Mouse (Mus musculus) CH12.LX (cell line): Measurements from ENCODE around the gene Nucb1. TPM values are rescaled to one million over a fixed set of nuclear protein-coding genes. Genes with fewer than 3 reads are reported as not detected.

ENCODE experiments used
- DNase-seq: peaks from one replicate; pipeline ENCODE4 v3.0.0-alpha.2; 2013; ENCODE audit errors: extremely low read depth
- H3K27ac ChIP-seq: 2 replicates; pipeline ENCODE4 v1.5.1; 2012; ENCODE audit warnings: low read depth, mild to moderate bottlenecking, control low read depth, moderate library complexity; ENCODE audit not compliant: insufficient read depth
- H3K27me3 ChIP-seq: replicated peaks from 2 replicates; pipeline ENCODE3; 2012; ENCODE audit warnings: inconsistent platforms
- H3K36me3 ChIP-seq, 2 experiments: replicated peaks in 1 of 2; 2 replicates each; pipeline versions ENCODE3 to v1.6.1; 2012; ENCODE audit warnings: inconsistent platforms in 1 of 2, low read length in 1 of 2, mild to moderate bottlenecking in 1 of 2, mixed read lengths in 1 of 2, moderate library complexity in 1 of 2; ENCODE audit not compliant: control insufficient read depth in 1 of 2, insufficient read depth in 1 of 2
- H3K4me1 ChIP-seq, 2 experiments: 2 replicates each; pipeline ENCODE4 v1.6.1; 2012; ENCODE audit warnings: inconsistent platforms in 1 of 2, moderate library complexity in 1 of 2; ENCODE audit not compliant: insufficient read depth in 2 of 2, control insufficient read depth in 1 of 2
- H3K4me2 ChIP-seq: 2 replicates; pipeline ENCODE4 v1.6.1; 2012; ENCODE audit warnings: low read depth, mild to moderate bottlenecking, control low read depth; ENCODE audit not compliant: poor library complexity, insufficient read depth, severe bottlenecking
- H3K4me3 ChIP-seq, 3 experiments: fragments of 150-350 bp in 1 of 3; sonication (generic) in 1 of 3; replicated peaks in 1 of 3; 2 replicates each; pipeline versions ENCODE3 to v1.5.1; 2011 to 2012; ENCODE audit warnings: low read depth in 2 of 3, low read length in 2 of 3, mild to moderate bottlenecking in 2 of 3, moderate library complexity in 2 of 3, control low read depth in 1 of 3, improper control_type of control experiment in 1 of 3, inconsistent platforms in 1 of 3, mixed read lengths in 1 of 3; ENCODE audit not compliant: poor library complexity in 1 of 3
- H3K79me2 ChIP-seq: replicated peaks from 2 replicates; pipeline ENCODE4 v1.6.1; 2012; ENCODE audit warnings: mild to moderate bottlenecking, moderate library complexity; ENCODE audit not compliant: control insufficient read depth, poor library complexity, insufficient read depth, severe bottlenecking; ENCODE audit errors: extremely low read depth
- H3K9ac ChIP-seq: 2 replicates; pipeline ENCODE4 v1.6.1; 2012; ENCODE audit warnings: low read depth, mild to moderate bottlenecking, control low read depth, moderate library complexity; ENCODE audit not compliant: insufficient read depth
- H3K9me3 ChIP-seq: replicated peaks from 2 replicates; pipeline ENCODE3; 2012; ENCODE audit warnings: low read length, inconsistent platforms, mixed read lengths
- BHLHE40 ChIP-seq: IDR thresholded peaks from 2 replicates; pipeline ENCODE4 v1.6.1; 2011; ENCODE audit warnings: mild to moderate bottlenecking, low read depth, low read length, improper control_type of control experiment
- CTCF ChIP-seq, 2 experiments: IDR thresholded peaks in 1 of 2; conservative IDR thresholded peaks in 1 of 2; 2 replicates each; pipeline ENCODE4 v1.5.1; 2011 to 2012; ENCODE audit warnings: low read depth in 2 of 2, low read length in 2 of 2, improper control_type of control experiment in 1 of 2, inconsistent platforms in 1 of 2, mild to moderate bottlenecking in 1 of 2, moderate library complexity in 1 of 2
- E2F4 ChIP-seq: IDR thresholded peaks from 2 replicates; pipeline ENCODE4 v1.6.1; 2011; ENCODE audit warnings: low read depth, low read length, improper control_type of control experiment; ENCODE audit not compliant: insufficient replicate concordance
- ELF1 ChIP-seq: IDR thresholded peaks from 2 replicates; pipeline ENCODE4 v1.6.1; 2014; ENCODE audit warnings: low read depth, mild to moderate bottlenecking, inconsistent platforms, low read length, improper control_type of control experiment
- ETS1 ChIP-seq: conservative IDR thresholded peaks from 2 replicates; pipeline ENCODE4 v1.6.1; 2012; ENCODE audit warnings: low read depth, mild to moderate bottlenecking, inconsistent platforms, low read length, improper control_type of control experiment, moderate library complexity
- GABPA ChIP-seq: IDR thresholded peaks from 2 replicates; pipeline ENCODE4 v1.6.1; 2012; ENCODE audit warnings: low read depth, low read length, improper control_type of control experiment, inconsistent platforms; ENCODE audit not compliant: insufficient replicate concordance
- HCFC1 ChIP-seq: IDR thresholded peaks from 2 replicates; pipeline ENCODE4 v1.6.1; 2012; ENCODE audit warnings: low read depth, mild to moderate bottlenecking, inconsistent platforms, low read length, improper control_type of control experiment
- MAFK ChIP-seq: IDR thresholded peaks from 2 replicates; pipeline ENCODE4 v1.6.1; 2011; ENCODE audit warnings: low read length, improper control_type of control experiment; ENCODE audit not compliant: insufficient replicate concordance
- MAX ChIP-seq: IDR thresholded peaks from 2 replicates; pipeline ENCODE4 v1.6.1; 2011; ENCODE audit warnings: low read length, improper control_type of control experiment
- MEF2A ChIP-seq: IDR thresholded peaks from 2 replicates; pipeline ENCODE4 v1.6.1; 2014; ENCODE audit warnings: low read depth, mild to moderate bottlenecking, inconsistent platforms, low read length, improper control_type of control experiment, borderline replicate concordance
- MXI1 ChIP-seq: IDR thresholded peaks from 2 replicates; pipeline ENCODE4 v1.6.1; 2011; ENCODE audit warnings: mild to moderate bottlenecking, low read depth, low read length, improper control_type of control experiment
- NRF1 ChIP-seq: IDR thresholded peaks from 2 replicates; pipeline ENCODE4 v1.6.1; 2014; ENCODE audit warnings: low read depth, mild to moderate bottlenecking, inconsistent platforms, low read length, improper control_type of control experiment, moderate library complexity
- POLR2A ChIP-seq: IDR thresholded peaks from 2 replicates; pipeline ENCODE4 v1.6.1; 2011; ENCODE audit warnings: low read depth, mild to moderate bottlenecking, improper control_type of control experiment, low read length
- POLR2AphosphoS2 ChIP-seq: IDR thresholded peaks from 2 replicates; pipeline ENCODE4 v1.6.1; 2011; ENCODE audit warnings: low read depth, low read length, improper control_type of control experiment
- SIN3A ChIP-seq: IDR thresholded peaks from 2 replicates; pipeline ENCODE4 v1.6.1; 2012; ENCODE audit warnings: low read length, improper control_type of control experiment, inconsistent platforms
- USF2 ChIP-seq: conservative IDR thresholded peaks from 2 replicates; pipeline ENCODE4 v1.6.1; 2011; ENCODE audit warnings: low read depth, low read length, improper control_type of control experiment
- ZMIZ1 ChIP-seq: IDR thresholded peaks from 2 replicates; pipeline ENCODE4 v1.6.1; 2012; ENCODE audit warnings: low read depth, mild to moderate bottlenecking, inconsistent platforms, low read length, improper control_type of control experiment
- ZNF384 ChIP-seq: IDR thresholded peaks from 2 replicates; pipeline ENCODE4 v1.6.1; 2012; ENCODE audit warnings: low read depth, low read length, improper control_type of control experiment, inconsistent platforms
- dilution Hi-C: fragments of 300-500 bp; cut with MboI; formaldehyde crosslinking; loops from 2 replicates; pipeline ENCODE4 v1.14.3; 2020; ENCODE audit warnings: low sequenced_read_pairs; ENCODE audit not compliant: extremely low pct_unique_long_range_greater_than_20kb, extremely low pct_ligation_motif_present
- in situ Hi-C: fragments of 300-500 bp; cut with MboI; formaldehyde crosslinking; loops from 3 replicates; pipeline ENCODE4 v1.14.3; 2019; ENCODE audit warnings: low sequenced_read_pairs, low pct_ligation_motif_present, low pct_unique_long_range_greater_than_20kb, mixed read lengths
- polyA plus RNA-seq: library from polyadenylated mRNA; unstranded; fragments of >175 nt; gene quantifications from 2 replicates; pipeline ENCODE4 v1.2.1, GENCODE M21; 2012; ENCODE audit warnings: low read depth; ENCODE audit not compliant: insufficient read length
- total RNA-seq, 2 experiments: library from RNA; depleted of rRNA; stranded (reverse); fragments of 300-350 nt in 1 of 2; fragments of >200 nt in 1 of 2; gene quantifications; 2 replicates each; pipeline ENCODE4 v1.2.3; 2012 to 2014

Nucb1 gene
- total and polyA plus RNA-seq, 3 experiments = 40.8 to 90.4 (median 83.4) TPM

- Histone ChIP-seq H3K27ac (no peak overlapping the region), H3K9me3 (no peaks in the 10 kb centered on the region), H3K4me1 (peaks cover 2 to 16% of the 10 kb centered on the region in 2 experiments), H3K27me3 (no peaks in the 10 kb centered on the region), H3K4me3 (no peak overlapping the region), H3K36me3 (peaks cover 35 to 64% of the 10 kb centered on the region in 2 experiments), H3K79me2 (no peaks in the 10 kb centered on the region), H3K9ac (no peak overlapping the region), H3K4me2 (no peak overlapping the region)
- no peak for DNase-seq
- TF ChIP-seq USF2 (no peak), HCFC1 (peak; percentile 61)
- dilution Hi-C loops = no loop called here
- in situ Hi-C loops = no loop called here
Measured at GRCm38 (mm10) chr7:45446589-45446988, 63.6 kb downstream of the Nucb1 start.

GRCm38 (mm10) chr7:45443526-45444420, 66.4 kb downstream of the Nucb1 start:
- in situ Hi-C loops = no loop called here
- H3K27ac ChIP-seq = no peak overlapping the region
- TF ChIP-seq MXI1 = no peak
- TF ChIP-seq MAX = no peak
- TF ChIP-seq POLR2AphosphoS2 = no peak
- TF ChIP-seq E2F4 = no peak
- TF ChIP-seq POLR2A = no peak
- no peak for TF ChIP-seq SIN3A
- TF ChIP-seq GABPA = no peak
- no peak for TF ChIP-seq CTCF (conservative IDR thresholded peaks at IDR 0.05 in 1 of 2, IDR thresholded peaks at IDR 0.05 in 1 of 2; ENCODE audit: low read depth in 2 of 2, low read length in 2 of 2)
- TF ChIP-seq ZNF384 = no peak
- no peak for TF ChIP-seq BHLHE40
- TF ChIP-seq USF2 = no peak
- TF ChIP-seq NRF1 = no peak
- TF ChIP-seq ZMIZ1 = no peak
- TF ChIP-seq ETS1 = no peak
- TF ChIP-seq MAFK = no peak
- no peak for TF ChIP-seq ELF1
- TF ChIP-seq MEF2A = no peak
- no peak overlapping the region for H3K4me3 ChIP-seq
- H3K4me1 ChIP-seq = peaks cover 2 to 13% of the 10 kb centered on the region in 2 experiments; a peak in 3 of 4 replicates
- H3K4me2 ChIP-seq = no peak overlapping the region
- no peaks in the 10 kb centered on the region for H3K9me3 ChIP-seq
- no peaks in the 10 kb centered on the region for H3K27me3 ChIP-seq
- dilution Hi-C loops = no loop called here
- no peak overlapping the region for H3K9ac ChIP-seq
- H3K79me2 ChIP-seq = no peaks in the 10 kb centered on the region
- H3K36me3 ChIP-seq = peaks cover 35 to 73% of the 10 kb centered on the region in 2 experiments
- DNase-seq = no peak

Other genes starting within 250 kb of the Nucb1 start
Only the 20 nearest of the 34 such genes appear.
- 197 and 229 TPM in 2 replicates for gene Snrnp70, start 114.7 kb downstream of the Nucb1 start, total RNA-seq (2012; rRNA removed)
- 182 and 212 TPM in 2 replicates for gene Snrnp70, start 114.7 kb downstream of the Nucb1 start, total RNA-seq (2014; rRNA removed)
- gene Snrnp70, start 114.7 kb downstream of the Nucb1 start, polyA plus RNA-seq = 457 and 499 TPM in 2 replicates
- 2.1 and 3.2 TPM in 2 replicates for gene Kcna7, start 104.8 kb downstream of the Nucb1 start, total RNA-seq (2012; rRNA removed)
- gene Kcna7, start 104.8 kb downstream of the Nucb1 start, total RNA-seq (2014; rRNA removed) = 0.16 and 0.23 TPM in 2 replicates
- 0.22 and 0.39 TPM in 2 replicates for gene Kcna7, start 104.8 kb downstream of the Nucb1 start, polyA plus RNA-seq
- 0.71 and 1.5 TPM in 2 replicates for gene Ntf5, start 96.7 kb downstream of the Nucb1 start, total RNA-seq (2012; rRNA removed)
- gene Ntf5, start 96.7 kb downstream of the Nucb1 start, total RNA-seq (2014; rRNA removed) = 0.23 and 0.43 TPM in 2 replicates
- 0.59 and 0.65 TPM in 2 replicates for gene Ntf5, start 96.7 kb downstream of the Nucb1 start, polyA plus RNA-seq
- gene Lhb, start 89.6 kb downstream of the Nucb1 start, total RNA-seq (2012; rRNA removed) = not detected in 2 replicates
- gene Lhb, start 89.6 kb downstream of the Nucb1 start, total RNA-seq (2014; rRNA removed) = not detected in 2 replicates
- gene Lhb, start 89.6 kb downstream of the Nucb1 start, polyA plus RNA-seq = not detected in 2 replicates
- 13.2 and 27.2 TPM in 2 replicates for gene Gys1, start 75.6 kb downstream of the Nucb1 start, total RNA-seq (2012; rRNA removed)
- gene Gys1, start 75.6 kb downstream of the Nucb1 start, total RNA-seq (2014; rRNA removed) = 11.9 and 14.0 TPM in 2 replicates
- 20.9 and 23.9 TPM in 2 replicates for gene Gys1, start 75.6 kb downstream of the Nucb1 start, polyA plus RNA-seq
- 224 and 253 TPM in 2 replicates for gene Ruvbl2, start 72.3 kb downstream of the Nucb1 start, total RNA-seq (2012; rRNA removed)
- 229 and 267 TPM in 2 replicates for gene Ruvbl2, start 72.3 kb downstream of the Nucb1 start, total RNA-seq (2014; rRNA removed)
- gene Ruvbl2, start 72.3 kb downstream of the Nucb1 start, polyA plus RNA-seq = 253 and 277 TPM in 2 replicates
- gene Ftl1, start 50.5 kb downstream of the Nucb1 start, total RNA-seq (2012; rRNA removed) = 142 and 164 TPM in 2 replicates
- gene Ftl1, start 50.5 kb downstream of the Nucb1 start, total RNA-seq (2014; rRNA removed) = 790 and 1,027 TPM in 2 replicates
- 31.2 and 60.3 TPM in 2 replicates for gene Ftl1, start 50.5 kb downstream of the Nucb1 start, polyA plus RNA-seq
- gene Bax, start 43.5 kb downstream of the Nucb1 start, total RNA-seq (2012; rRNA removed) = 232 and 233 TPM in 2 replicates
- gene Bax, start 43.5 kb downstream of the Nucb1 start, total RNA-seq (2014; rRNA removed) = 185 and 195 TPM in 2 replicates
- gene Bax, start 43.5 kb downstream of the Nucb1 start, polyA plus RNA-seq = 273 and 321 TPM in 2 replicates
- 0.13 and 0.17 TPM in 2 replicates for gene Tulp2, start 28.5 kb downstream of the Nucb1 start, total RNA-seq (2012; rRNA removed)
- not detected in 2 replicates for gene Tulp2, start 28.5 kb downstream of the Nucb1 start, total RNA-seq (2014; rRNA removed)
- not detected in 2 replicates for gene Tulp2, start 28.5 kb downstream of the Nucb1 start, polyA plus RNA-seq
- gene Gm45808, start 23.6 kb downstream of the Nucb1 start, total RNA-seq (2012; rRNA removed) = 5.0 and 5.7 TPM in 2 replicates
- gene Gm45808, start 23.6 kb downstream of the Nucb1 start, total RNA-seq (2014; rRNA removed) = 0.85 and 1.3 TPM in 2 replicates
- gene Gm45808, start 23.6 kb downstream of the Nucb1 start, polyA plus RNA-seq = 2.2 TPM in 1 of 2 replicates, not detected in the other
- gene Dhdh, start 21.6 kb downstream of the Nucb1 start, total RNA-seq (2012; rRNA removed) = 5.9 and 6.4 TPM in 2 replicates
- 7.1 and 7.2 TPM in 2 replicates for gene Dhdh, start 21.6 kb downstream of the Nucb1 start, total RNA-seq (2014; rRNA removed)
- 15.3 and 18.0 TPM in 2 replicates for gene Dhdh, start 21.6 kb downstream of the Nucb1 start, polyA plus RNA-seq
- gene Ppp1r15a, start 15.9 kb upstream of the Nucb1 start, total RNA-seq (2012; rRNA removed) = 11.7 and 12.0 TPM in 2 replicates
- 12.5 and 13.9 TPM in 2 replicates for gene Ppp1r15a, start 15.9 kb upstream of the Nucb1 start, total RNA-seq (2014; rRNA removed)
- gene Ppp1r15a, start 15.9 kb upstream of the Nucb1 start, polyA plus RNA-seq = 31.8 and 37.1 TPM in 2 replicates
- gene Plekha4, start 15.9 kb upstream of the Nucb1 start, total RNA-seq (2012; rRNA removed) = 0.25 TPM in 2 replicates
- 0.28 TPM in 1 of 2 replicates, not detected in the other for gene Plekha4, start 15.9 kb upstream of the Nucb1 start, total RNA-seq (2014; rRNA removed)
- gene Plekha4, start 15.9 kb upstream of the Nucb1 start, polyA plus RNA-seq = 0.90 and 1.3 TPM in 2 replicates
- not detected in 2 replicates for gene Hsd17b14, start 44.5 kb upstream of the Nucb1 start, total RNA-seq (2012; rRNA removed)
- gene Hsd17b14, start 44.5 kb upstream of the Nucb1 start, total RNA-seq (2014; rRNA removed) = not detected in 2 replicates
- gene Hsd17b14, start 44.5 kb upstream of the Nucb1 start, polyA plus RNA-seq = 1.5 and 2.3 TPM in 2 replicates
- 30.9 and 36.6 TPM in 2 replicates for gene Bcat2, start 59.7 kb upstream of the Nucb1 start, total RNA-seq (2012; rRNA removed)
- 12.9 and 13.5 TPM in 2 replicates for gene Bcat2, start 59.7 kb upstream of the Nucb1 start, total RNA-seq (2014; rRNA removed)
- gene Bcat2, start 59.7 kb upstream of the Nucb1 start, polyA plus RNA-seq = 56.9 and 65.6 TPM in 2 replicates
- gene Fgf21, start 105.1 kb upstream of the Nucb1 start, total RNA-seq (2012; rRNA removed) = 0.38 and 0.51 TPM in 2 replicates
- 0.72 and 0.86 TPM in 2 replicates for gene Fgf21, start 105.1 kb upstream of the Nucb1 start, total RNA-seq (2014; rRNA removed)
- gene Fgf21, start 105.1 kb upstream of the Nucb1 start, polyA plus RNA-seq = 0.41 and 0.44 TPM in 2 replicates
- 1.3 and 6.4 TPM in 2 replicates for gene Fut1, start 106.9 kb upstream of the Nucb1 start, total RNA-seq (2012; rRNA removed)
- 1.8 and 2.5 TPM in 2 replicates for gene Fut1, start 106.9 kb upstream of the Nucb1 start, total RNA-seq (2014; rRNA removed)
- gene Fut1, start 106.9 kb upstream of the Nucb1 start, polyA plus RNA-seq = 2.4 and 2.5 TPM in 2 replicates
- 0.08 and 0.21 TPM in 2 replicates for gene Izumo1, start 111.4 kb upstream of the Nucb1 start, total RNA-seq (2012; rRNA removed)
- gene Izumo1, start 111.4 kb upstream of the Nucb1 start, total RNA-seq (2014; rRNA removed) = 0.16 and 0.17 TPM in 2 replicates
- 0.34 and 0.44 TPM in 2 replicates for gene Izumo1, start 111.4 kb upstream of the Nucb1 start, polyA plus RNA-seq
- gene Rasip1, start 117.1 kb upstream of the Nucb1 start, total RNA-seq (2012; rRNA removed) = 2.4 and 2.9 TPM in 2 replicates
- 0.46 and 0.55 TPM in 2 replicates for gene Rasip1, start 117.1 kb upstream of the Nucb1 start, total RNA-seq (2014; rRNA removed)
- gene Rasip1, start 117.1 kb upstream of the Nucb1 start, polyA plus RNA-seq = 0.76 and 0.77 TPM in 2 replicates
- gene Mamstr, start 129.6 kb upstream of the Nucb1 start, total RNA-seq (2012; rRNA removed) = 0.04 and 0.17 TPM in 2 replicates
- gene Mamstr, start 129.6 kb upstream of the Nucb1 start, total RNA-seq (2014; rRNA removed) = not detected in 2 replicates
- 0.16 and 0.31 TPM in 2 replicates for gene Mamstr, start 129.6 kb upstream of the Nucb1 start, polyA plus RNA-seq